Comparison of ENCODE assay signal across 9 mouse cellular contexts in genomic region chr6:73249851-73250250, GRCm38 (mm10). TPM values are rescaled to one million over a fixed set of nuclear protein-coding genes. Genes with fewer than 3 reads are reported as not detected.
DNase-seq lines count a peak whose midpoint lies in the region; ATAC-seq and TF ChIP-seq lines count a peak whose summit lies in the region.
"Had no signal": no experiment of that assay in that cellular context is flagged by ENCODE, and none has a peak within 500 bp of the region (broad histone marks: within the 10 kb centered on the region; RNA-seq: fewer than 3 reads in every experiment).

No protein-coding gene starts in this region.

- H3K4me3 ChIP-seq in gastrocnemius, adult 2 months: peak overlapping the region; percentile 98
- H3K4me3 ChIP-seq in lung, embryonic 14.5 days (ENCODE audit: low read depth, low read length): no peak overlapping the region
- H3K4me3 ChIP-seq in limb, embryonic 13.5 days: peak overlapping the region; percentile 97
- H3K4me3 ChIP-seq in neural tube, embryonic 14.5 days (ENCODE audit: low read depth, low read length): peak overlapping the region; percentile 1; the same call in 1 of the 2 replicates

- no peak for DNase-seq in gastrocnemius, adult 2 months
- no peak for DNase-seq in gastrocnemius, postnatal 25 days
- DNase-seq in lung, embryonic 14.5 days: no peak
- no peak for DNase-seq in lung, postnatal 10 days
- DNase-seq in embryo, embryonic 10.5 days (ENCODE audit: low spot score): no peak
- DNase-seq in frontal cortex, adult 2 months (ENCODE audit: extremely low spot score in 1 of 2, low spot score in 1 of 2): no peak

- peak overlapping the region; percentile 63 for H3K4me2 ChIP-seq in lung, embryonic 14.5 days
- H3K4me2 ChIP-seq in limb, embryonic 13.5 days (replicated peaks): peak overlapping the region; percentile 73
- H3K4me2 ChIP-seq in neural tube, embryonic 14.5 days (ENCODE audit: low read depth, low read length): peak overlapping the region; percentile 82

- 70% methylated on average over 4 of the region's 4 CpGs for WGBS in lung, embryonic 14.5 days
- WGBS in limb, embryonic 13.5 days: 81% methylated on average over 4 of the region's 4 CpGs
- 84% methylated on average over 4 of the region's 4 CpGs for WGBS in neural tube, embryonic 14.5 days

- no peak for TF ChIP-seq CTCF in gastrocnemius, adult 2 months (IDR thresholded peaks at IDR 0.05)
- TF ChIP-seq CTCF in lung, embryonic 14.5 days (IDR thresholded peaks at IDR 0.05; ENCODE audit: low read depth): no peak

- H3K9ac ChIP-seq in lung, embryonic 14.5 days: no peak overlapping the region
- H3K9ac ChIP-seq in limb, embryonic 13.5 days: no peak overlapping the region
- no peak overlapping the region for H3K9ac ChIP-seq in neural tube, embryonic 14.5 days (replicated peaks; ENCODE audit: low read depth, low read length)

- peaks cover 4% of the 10 kb centered on the region for H3K4me1 ChIP-seq in lung, embryonic 14.5 days (ENCODE audit: insufficient read depth)
- peaks cover 27% of the 10 kb centered on the region for H3K4me1 ChIP-seq in limb, embryonic 13.5 days
- peaks cover 12% of the 10 kb centered on the region for H3K4me1 ChIP-seq in neural tube, embryonic 14.5 days (ENCODE audit: control insufficient read depth, insufficient read depth, low read length)

- no peak for ATAC-seq in lung, embryonic 14.5 days (ENCODE audit: insufficient read depth)
- ATAC-seq in limb, embryonic 13.5 days (ENCODE audit: low FRiP score, low read depth): no peak
- no peak for ATAC-seq in neural tube, embryonic 14.5 days (ENCODE audit: low read depth)

- no peaks in the 10 kb centered on the region for H3K36me3 ChIP-seq in lung, embryonic 14.5 days (ENCODE audit: insufficient read depth)
- peaks cover 4% of the 10 kb centered on the region for H3K36me3 ChIP-seq in limb, embryonic 13.5 days
- no peaks in the 10 kb centered on the region for H3K36me3 ChIP-seq in neural tube, embryonic 14.5 days (ENCODE audit: control insufficient read depth, insufficient read depth, low read length)

- intact Hi-C loops in gastrocnemius, adult 2 months (cut with DNase I): no loop called here

- H3K27me3 ChIP-seq in lung, embryonic 14.5 days (ENCODE audit: insufficient read depth, low read length): no peaks in the 10 kb centered on the region
- no peaks in the 10 kb centered on the region for H3K27me3 ChIP-seq in limb, embryonic 13.5 days
- no peaks in the 10 kb centered on the region for H3K27me3 ChIP-seq in neural tube, embryonic 14.5 days (ENCODE audit: control insufficient read depth, insufficient read depth, low read length)

- no peaks in the 10 kb centered on the region for H3K9me3 ChIP-seq in lung, embryonic 14.5 days (ENCODE audit: low read depth, low read length)
- no peaks in the 10 kb centered on the region for H3K9me3 ChIP-seq in limb, embryonic 13.5 days
- no peaks in the 10 kb centered on the region for H3K9me3 ChIP-seq in neural tube, embryonic 14.5 days (ENCODE audit: control insufficient read depth, low read length)

- H3K27ac ChIP-seq in gastrocnemius, adult 2 months: peak overlapping the region; percentile 97; the same call in 1 of the 2 replicates
- no peak overlapping the region for H3K27ac ChIP-seq in lung, embryonic 14.5 days (ENCODE audit: low read depth)
- no peak overlapping the region for H3K27ac ChIP-seq in limb, embryonic 13.5 days
- H3K27ac ChIP-seq in neural tube, embryonic 14.5 days (ENCODE audit: low read depth, low read length): no peak overlapping the region

RNA-seq across cellular contexts. Expression of gene Suclg1, which starts 1.7 kb away (rescaled TPM):
- total RNA-seq in gastrocnemius, adult 2 months (2021): 100 to 1,000 TPM; 284 to 376 TPM
- 100 to 1,000 TPM; 357 to 371 TPM for total RNA-seq in gastrocnemius, postnatal 25 days (2021)
- polyA plus RNA-seq in lung, embryonic 14.5 days (2014; fragmentation: Nextera tagmentation; extraction: Ambion mirVana): 164 and 166 TPM in 2 replicates
- polyA plus RNA-seq in limb, embryonic 13.5 days (2015; fragmentation: Nextera tagmentation; extraction: Ambion mirVana): 149 and 157 TPM in 2 replicates
- 132 and 139 TPM in 2 replicates for polyA plus RNA-seq in neural tube, embryonic 14.5 days (2014; fragmentation: Nextera tagmentation; extraction: Ambion mirVana)
- 123 and 136 TPM in 2 replicates for polyA plus RNA-seq in frontal cortex, adult 2 months (2012; rRNA removed)

RNA-seq across cellular contexts. Expression of gene Dnah6, which starts 28.4 kb away (rescaled TPM):
- total RNA-seq in gastrocnemius, adult 2 months (2021): under 1 TPM; 0.03 TPM
- under 1 TPM in 1 of 2 experiments, not detected in 1; 0.05 TPM for total RNA-seq in gastrocnemius, postnatal 25 days (2021)
- 0.14 and 0.24 TPM in 2 replicates for polyA plus RNA-seq in lung, embryonic 14.5 days (2014; fragmentation: Nextera tagmentation; extraction: Ambion mirVana)
- polyA plus RNA-seq in limb, embryonic 13.5 days (2015; fragmentation: Nextera tagmentation; extraction: Ambion mirVana): 0.01 and 0.03 TPM in 2 replicates
- 0.20 and 0.22 TPM in 2 replicates for polyA plus RNA-seq in neural tube, embryonic 14.5 days (2014; fragmentation: Nextera tagmentation; extraction: Ambion mirVana)
- 0.11 and 0.12 TPM in 2 replicates for polyA plus RNA-seq in frontal cortex, adult 2 months (2012; rRNA removed)
- total RNA-seq: megakaryocyte-erythroid progenitor cell, adult 5-6 weeks had no signal
